Mouse (Mus musculus) erythroblast, embryonic 14.5 days (primary cell): ENCODE measurements around the gene Prdm16.

Source experiments
- GATA1 ChIP-seq: IDR thresholded peaks from 2 replicates; pipeline ENCODE4 v1.6.1; 2012; ENCODE audit warnings: low read length, inconsistent platforms, mixed read lengths
- TAL1 ChIP-seq: IDR thresholded peaks from 3 replicates; pipeline ENCODE4 v1.6.1; 2012; ENCODE audit warnings: low read length, inconsistent platforms, mixed read lengths

- TF ChIP-seq GATA1: no peak
- TF ChIP-seq TAL1: no peak
Measured at GRCm38 (mm10) chr4:154683068-154683752, 46.5 kb upstream of the Prdm16 start.
